ENCODE assay signal across 16 mouse cellular contexts in the genomic region with DNA sequence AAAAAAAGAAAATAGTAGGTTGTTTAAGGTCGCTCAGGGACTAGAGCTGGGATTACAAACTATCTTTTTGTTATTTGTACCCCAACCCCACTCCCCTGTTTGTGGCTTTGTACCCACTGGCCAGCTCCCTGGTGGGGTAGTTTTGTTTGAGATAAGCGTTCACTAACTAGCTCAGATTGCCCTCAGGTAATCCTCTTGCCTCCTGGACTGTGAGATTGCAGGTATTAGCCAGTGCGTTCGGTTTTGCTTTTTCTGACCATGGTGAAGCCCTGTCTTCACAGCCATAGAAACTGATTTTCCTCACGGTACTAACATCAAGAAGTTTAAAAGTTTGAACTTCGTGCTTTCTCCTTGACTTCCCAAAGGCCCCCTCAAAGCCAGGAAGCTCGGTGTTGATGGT. TPM values are rescaled to one million over a fixed set of nuclear protein-coding genes. Genes with fewer than 3 reads are reported as not detected.
DNase-seq lines count a peak whose midpoint lies in the region; ATAC-seq and TF ChIP-seq lines count a peak whose summit lies in the region.
"Had no signal": no experiment of that assay in that cellular context is flagged by ENCODE, and none has a peak within 500 bp of the region (broad histone marks: within the 10 kb centered on the region; RNA-seq: fewer than 3 reads in every experiment).

No protein-coding gene starts in this region.

- intact Hi-C loops in heart, adult 2 months (cut with DNase I): loop anchor here (5.0 kb wide), 1 partner anchor 33 kb away; no protein-coding TSS in a partner anchor

- no peak for TF ChIP-seq POLR2A in heart, adult 2 months (IDR thresholded peaks at IDR 0.05; ENCODE audit: insufficient read depth, low read depth, low read length)
- TF ChIP-seq POLR2A in MEL (IDR thresholded peaks at IDR 0.05; ENCODE audit: control insufficient read depth in 1 of 2, insufficient read depth in 1 of 2, low read depth in 1 of 2, low read length in 2 of 2, poor library complexity in 1 of 2): no peak
- TF ChIP-seq POLR2A in embryonic fibroblast, embryonic 13.5 days (IDR thresholded peaks at IDR 0.05; ENCODE audit: low read depth, low read length): no peak

- no peak overlapping the region for H3K4me3 ChIP-seq in heart, adult 2 months
- H3K4me3 ChIP-seq in MEL (ENCODE audit: control insufficient read depth in 1 of 2, insufficient read depth in 1 of 2, low read depth in 2 of 2, low read length in 2 of 2): peak overlapping the region in 1 of 2 experiments; percentile 13; a peak in 2 of 4 replicates
- H3K4me3 ChIP-seq in embryonic fibroblast, embryonic 13.5 days (ENCODE audit: insufficient read depth, low read length): no peak overlapping the region
- H3K4me3 ChIP-seq in stomach, embryonic 15.5 days (replicated peaks): no peak overlapping the region
- no peak overlapping the region for H3K4me3 ChIP-seq in hindbrain, embryonic 14.5 days (replicated peaks; ENCODE audit: low read length)
- H3K4me3 ChIP-seq: erythroblast, embryonic 14.5 days; forebrain, embryonic 12.5 days; heart, embryonic 13.5 days; midbrain, embryonic 10.5 days; neural tube, embryonic 15.5 days had no signal

- no peak for TF ChIP-seq CTCF in heart, adult 2 months (IDR thresholded peaks at IDR 0.05)
- no peak for TF ChIP-seq CTCF in MEL (IDR thresholded peaks at IDR 0.05 in 2 of 3, conservative IDR thresholded peaks at IDR 0.05 in 1 of 3; ENCODE audit: control insufficient read depth in 1 of 3, insufficient read depth in 1 of 3, low read depth in 2 of 3, low read length in 3 of 3, poor library complexity in 1 of 3, severe bottlenecking in 1 of 3)
- no peak for TF ChIP-seq CTCF in embryonic fibroblast, embryonic 13.5 days (IDR thresholded peaks at IDR 0.05; ENCODE audit: borderline replicate concordance, insufficient read depth, low read length)

- 73% methylated on average over 7 of the region's 7 CpGs for WGBS in heart, adult 2 months
- WGBS in stomach, embryonic 15.5 days: 79% methylated on average over 7 of the region's 7 CpGs
- 91% methylated on average over 7 of the region's 7 CpGs for WGBS in hindbrain, embryonic 14.5 days

- peaks cover 10% of the 10 kb centered on the region for H3K4me1 ChIP-seq in heart, adult 2 months (ENCODE audit: control insufficient read depth, insufficient read depth, low read length)
- peaks cover 24 to 25% of the 10 kb centered on the region in 2 experiments for H3K4me1 ChIP-seq in MEL (ENCODE audit: control insufficient read depth in 1 of 2, insufficient read depth in 2 of 2, low read length in 2 of 2)
- H3K4me1 ChIP-seq in embryonic fibroblast, embryonic 13.5 days (ENCODE audit: control insufficient read depth, insufficient read depth, low read length): peaks cover 12% of the 10 kb centered on the region; the same call in 1 of the 2 replicates
- peaks cover 9% of the 10 kb centered on the region for H3K4me1 ChIP-seq in stomach, embryonic 15.5 days
- H3K4me1 ChIP-seq in hindbrain, embryonic 14.5 days (replicated peaks; ENCODE audit: control insufficient read depth, insufficient read depth, low read length): no peaks in the 10 kb centered on the region
- H3K4me1 ChIP-seq: neural tube, embryonic 15.5 days had no signal

- no peak; the same call in 1 of the 2 replicates for TF ChIP-seq RAD21 in MEL (IDR thresholded peaks at IDR 0.05; ENCODE audit: low read depth, low read length)

- no peak overlapping the region for H3K9ac ChIP-seq in heart, adult 2 months (ENCODE audit: low read depth, low read length)
- H3K9ac ChIP-seq in MEL (ENCODE audit: control insufficient read depth, low read depth, low read length, poor library complexity, severe bottlenecking): peak overlapping the region; percentile 12; the same call in 1 of the 2 replicates
- no peak overlapping the region for H3K9ac ChIP-seq in stomach, embryonic 15.5 days
- no peak overlapping the region for H3K9ac ChIP-seq in hindbrain, embryonic 14.5 days
- H3K9ac ChIP-seq: forebrain, embryonic 12.5 days; heart, embryonic 13.5 days; neural tube, embryonic 15.5 days had no signal

- H3K27ac ChIP-seq in heart, adult 2 months: peak overlapping the region; percentile 54
- peak overlapping the region; percentile 49; the same call in 1 of the 2 replicates for H3K27ac ChIP-seq in MEL (ENCODE audit: control insufficient read depth, low read depth, low read length)
- peak overlapping the region; percentile 83 for H3K27ac ChIP-seq in embryonic fibroblast, embryonic 13.5 days (ENCODE audit: insufficient read depth, low read length)
- H3K27ac ChIP-seq in stomach, embryonic 15.5 days: peak overlapping the region; percentile 64
- H3K27ac ChIP-seq in hindbrain, embryonic 14.5 days: no peak overlapping the region
- H3K27ac ChIP-seq: forebrain, embryonic 12.5 days; hindbrain, postnatal 0 days; midbrain, embryonic 10.5 days; neural tube, embryonic 15.5 days had no signal

- no peak for DNase-seq in heart, adult 2 months
- DNase-seq in heart, postnatal 4 days: no peak
- DNase-seq in MEL (ENCODE audit: low read depth, low spot score): no peak
- no peak for DNase-seq in kidney, postnatal 4 days
- DNase-seq in hindbrain, embryonic 14.5 days (ENCODE audit: low spot score): no peak
- DNase-seq: cerebellum, adult 11-12 months; kidney, adult 18-20 months had no signal

- peaks cover 5% of the 10 kb centered on the region for H3K36me3 ChIP-seq in heart, adult 2 months (ENCODE audit: control insufficient read depth, insufficient read depth, low read length)
- H3K36me3 ChIP-seq in MEL (ENCODE audit: control insufficient read depth in 1 of 2, insufficient read depth in 2 of 2, low read length in 2 of 2): peaks cover 0 to 29% of the 10 kb centered on the region in 2 experiments; a peak in 3 of 4 replicates
- no peaks in the 10 kb centered on the region for H3K36me3 ChIP-seq in stomach, embryonic 15.5 days
- no peaks in the 10 kb centered on the region for H3K36me3 ChIP-seq in hindbrain, embryonic 14.5 days (replicated peaks; ENCODE audit: control insufficient read depth, insufficient read depth)
- H3K36me3 ChIP-seq: forebrain, embryonic 12.5 days; midbrain, embryonic 10.5 days; neural tube, embryonic 15.5 days had no signal

- TF ChIP-seq EP300 in heart, adult 2 months (IDR thresholded peaks at IDR 0.05; ENCODE audit: insufficient read depth, low read depth, low read length): no peak
- no peak for TF ChIP-seq EP300 in MEL (IDR thresholded peaks at IDR 0.05; ENCODE audit: low read depth in 1 of 2, low read length in 2 of 2)

- no peak for ATAC-seq in stomach, embryonic 15.5 days (ENCODE audit: insufficient read depth, low FRiP score, low read depth)
- ATAC-seq in hindbrain, embryonic 14.5 days (ENCODE audit: low FRiP score): no peak
- ATAC-seq: hindbrain, postnatal 0 days had no signal

- no peaks in the 10 kb centered on the region for H3K79me2 ChIP-seq in heart, adult 2 months (replicated peaks; ENCODE audit: control insufficient read depth, insufficient read depth, low read length)
- H3K79me2 ChIP-seq in MEL (ENCODE audit: control insufficient read depth, insufficient read depth, low read length, poor library complexity): no peaks in the 10 kb centered on the region

- H3K27me3 ChIP-seq in heart, adult 2 months (ENCODE audit: control insufficient read depth, insufficient read depth, low read length): no peaks in the 10 kb centered on the region
- no peaks in the 10 kb centered on the region for H3K27me3 ChIP-seq in MEL (ENCODE audit: control insufficient read depth in 1 of 2, insufficient read depth in 2 of 2, low read length in 2 of 2)
- no peaks in the 10 kb centered on the region for H3K27me3 ChIP-seq in stomach, embryonic 15.5 days (replicated peaks)
- no peaks in the 10 kb centered on the region for H3K27me3 ChIP-seq in hindbrain, embryonic 14.5 days (ENCODE audit: control insufficient read depth, insufficient read depth, low read length)
- H3K27me3 ChIP-seq: forebrain, embryonic 12.5 days; heart, embryonic 13.5 days; neural tube, embryonic 15.5 days; Patski had no signal

- no peak overlapping the region for H3K4me2 ChIP-seq in stomach, embryonic 15.5 days
- no peak overlapping the region for H3K4me2 ChIP-seq in hindbrain, embryonic 14.5 days (replicated peaks)
- H3K4me2 ChIP-seq: forebrain, embryonic 12.5 days; neural tube, embryonic 15.5 days had no signal

- no peaks in the 10 kb centered on the region for H3K9me3 ChIP-seq in MEL (replicated peaks; ENCODE audit: insufficient read depth, low read length)
- no peaks in the 10 kb centered on the region for H3K9me3 ChIP-seq in stomach, embryonic 15.5 days
- H3K9me3 ChIP-seq in hindbrain, embryonic 14.5 days (ENCODE audit: control insufficient read depth, low read length): no peaks in the 10 kb centered on the region
- H3K9me3 ChIP-seq: forebrain, embryonic 12.5 days; heart, embryonic 13.5 days; midbrain, embryonic 10.5 days; neural tube, embryonic 15.5 days had no signal

TF ChIP-seq in MEL, 35 proteins besides CTCF, POLR2A, EP300 and RAD21:
- TF ChIP-seq ZNF384 (IDR thresholded peaks at IDR 0.05; ENCODE audit: low read depth, low read length) (no peak), NELFE (IDR thresholded peaks at IDR 0.05; ENCODE audit: low read depth, low read length) (no peak), CHD1 (IDR thresholded peaks at IDR 0.05; ENCODE audit: low read depth, low read length) (no peak), ZC3H11A (IDR thresholded peaks at IDR 0.05; ENCODE audit: low read depth, low read length) (no peak), USF1 (IDR thresholded peaks at IDR 0.05; ENCODE audit: low read depth, low read length) (no peak), RCOR1 (IDR thresholded peaks at IDR 0.05; ENCODE audit: low read depth, low read length) (no peak), SIN3A (IDR thresholded peaks at IDR 0.05; ENCODE audit: low read length) (no peak)

RNA-seq across cellular contexts. Expression of gene Gk5, which starts 15.3 kb away (rescaled TPM):
- 1 to 10 TPM; 2.7 to 3.1 TPM for total RNA-seq in heart, adult 2 months (2021)
- 2.0 and 3.4 TPM in 2 replicates for polyA plus RNA-seq in heart, adult 2 months (2012; rRNA removed)
- total RNA-seq in heart, postnatal 4 days (2021): 1 to 10 TPM; 5.1 to 5.5 TPM
- total RNA-seq in MEL (2012; rRNA removed): 4.0 and 4.1 TPM in 2 replicates
- 1 to 10 TPM in 1 of 2 experiments, not detected in 1; 6.2 TPM for polyA plus RNA-seq in MEL (2012; ENCODE audit: insufficient read depth in 1 of 2, insufficient read length in 2 of 2, low read depth in 1 of 2, low replicate concordance in 2 of 2, missing spikeins in 1 of 2)
- 5.7 and 6.2 TPM in 2 replicates for polyA plus RNA-seq in embryonic fibroblast, embryonic 13.5 days (2011; ENCODE audit: insufficient read length, low read depth, missing spikeins)
- polyA plus RNA-seq in stomach, embryonic 15.5 days (2015; fragmentation: Nextera tagmentation; extraction: Ambion mirVana): 8.5 and 9.6 TPM in 2 replicates
- polyA plus RNA-seq in hindbrain, embryonic 14.5 days (2014; fragmentation: Nextera tagmentation; extraction: Ambion mirVana): 3.2 and 3.7 TPM in 2 replicates
- polyA plus RNA-seq: erythroblast, embryonic 14.5 days had no signal
